7 mouse cellular contexts compared by ENCODE assay signal in the genomic region with DNA sequence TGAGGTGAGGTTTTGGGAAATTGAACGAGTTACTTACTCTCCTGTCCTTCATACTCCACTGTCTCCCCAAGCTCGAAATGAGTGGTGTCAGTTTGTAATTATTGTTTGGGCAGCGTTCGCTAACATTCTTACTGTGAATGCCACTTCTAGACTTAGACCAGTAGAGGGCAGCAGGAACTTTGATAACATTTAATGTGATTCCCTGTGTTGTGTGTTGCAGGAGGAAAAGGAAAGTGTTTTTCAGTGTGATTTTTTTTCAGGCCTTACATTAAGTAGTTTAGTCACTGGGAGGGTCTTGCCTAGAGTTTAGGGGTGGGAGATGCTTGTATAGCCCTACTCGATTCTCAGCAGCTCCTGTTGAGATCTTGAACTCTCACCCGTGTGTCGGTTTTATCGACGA. TPM values are rescaled to one million over a fixed set of nuclear protein-coding genes. Genes with fewer than 3 reads are reported as not detected.
DNase-seq lines count a peak whose midpoint lies in the region; ATAC-seq and TF ChIP-seq lines count a peak whose summit lies in the region.

No protein-coding gene starts in this region.

- no peak for ATAC-seq in Patski
- peak; percentile 58 for ATAC-seq in hindbrain, postnatal 0 days

- WGBS in hindbrain, postnatal 0 days, result 42% methylated on average over 9 of the region's 9 CpGs

- intact Hi-C loops in left cerebral cortex, postnatal 14 days (cut with DNase I), result loop anchor here (1.0 to 10.0 kb wide), 4 partner anchors 59 to 324 kb away; no protein-coding TSS in a partner anchor
- intact Hi-C loops in left cerebral cortex, postnatal 36 days (cut with DNase I), result loop anchor here (1.0 to 10.0 kb wide), 4 partner anchors 59 to 304 kb away; no protein-coding TSS in a partner anchor

- no peak overlapping the region for H3K4me2 ChIP-seq in hindbrain, postnatal 0 days (ENCODE audit: low read depth, low read length)

- H3K9ac ChIP-seq in hindbrain, postnatal 0 days (replicated peaks; ENCODE audit: low read length), result no peak overlapping the region

- no peaks in the 10 kb centered on the region for H3K9me3 ChIP-seq in hindbrain, postnatal 0 days (ENCODE audit: low read length)

- no peaks in the 10 kb centered on the region for H3K27me3 ChIP-seq in Patski
- no peaks in the 10 kb centered on the region for H3K27me3 ChIP-seq in hindbrain, postnatal 0 days (ENCODE audit: insufficient read depth, low read length)

- H3K4me3 ChIP-seq in hindbrain, postnatal 0 days (ENCODE audit: low read length), result no peak overlapping the region

- peak; percentile 44 to 58 for DNase-seq in left cerebral cortex, postnatal 14 days (ENCODE audit: low spot score in 2 of 2)
- no peak for DNase-seq in left cerebral cortex, postnatal 36 days (ENCODE audit: low spot score in 2 of 2)
- peak; percentile 19 for DNase-seq in Patski (ENCODE audit: low read depth, low spot score)
- peak; percentile 49 for DNase-seq in embryo, embryonic 11.5 days (ENCODE audit: low read depth, low spot score)
- DNase-seq in hindbrain, postnatal 0 days (ENCODE audit: low spot score), result peak; percentile 89
- peak; percentile 70 for DNase-seq in lung, postnatal 36 days
- DNase-seq in testis, postnatal 14 days (ENCODE audit: low spot score), result no peak

- no peaks in the 10 kb centered on the region for H3K36me3 ChIP-seq in hindbrain, postnatal 0 days (ENCODE audit: insufficient read depth, low read length)

- H3K4me1 ChIP-seq in hindbrain, postnatal 0 days (ENCODE audit: insufficient read depth, low read length), result no peaks in the 10 kb centered on the region

- no peak overlapping the region for H3K27ac ChIP-seq in hindbrain, postnatal 0 days

- POLR2A ChIA-PET in Patski (lab: Charles Lee), result no interaction called here

- in situ Hi-C loops in Patski (cut with MboI; ENCODE audit: low pct_unique_long_range_greater_than_20kb), result loop anchor here (5.0 kb wide), 1 partner anchor 106 kb away; no protein-coding TSS in a partner anchor

- CTCF ChIA-PET in Patski (lab: Charles Lee), result interaction anchor here (0.8 to 4.3 kb wide), 15 partner anchors 10 to 129 kb away, joined by 3 to 35 read pairs (median 4); partner anchors contain the start of genes Erp27, Hist4h4 and Pde6h

- peak; percentile 57 for TF ChIP-seq CTCF in Patski (IDR thresholded peaks at IDR 0.05)
- TF ChIP-seq CTCF in hindbrain, postnatal 0 days (IDR thresholded peaks at IDR 0.05; ENCODE audit: low read depth), result peak; percentile 92

RNA-seq across cellular contexts. Expression of gene Art4, which starts 3.5 kb away (rescaled TPM):
- under 1 TPM in 1 of 2 experiments, not detected in 1; 0.21 TPM for total RNA-seq in left cerebral cortex, postnatal 14 days (2021)
- not detected for total RNA-seq in left cerebral cortex, postnatal 36 days (2021)
- polyA plus RNA-seq in Patski (2021), result not detected
- 0.37 and 0.43 TPM in 2 replicates for total RNA-seq in hindbrain, postnatal 0 days (2014; rRNA removed)
- 0.25 and 0.34 TPM in 2 replicates for polyA plus RNA-seq in hindbrain, postnatal 0 days (2015; fragmentation: Nextera tagmentation; extraction: Ambion mirVana)

RNA-seq across cellular contexts. Expression of gene Mgp, which starts 14.6 kb away (rescaled TPM):
- 10 to 100 TPM; 44.9 to 54.4 TPM for total RNA-seq in left cerebral cortex, postnatal 14 days (2021)
- 10 to 100 TPM; 38.0 to 47.7 TPM for total RNA-seq in left cerebral cortex, postnatal 36 days (2021)
- 0.68 TPM for polyA plus RNA-seq in Patski (2021)
- total RNA-seq in hindbrain, postnatal 0 days (2014; rRNA removed), result 23.6 and 34.6 TPM in 2 replicates
- polyA plus RNA-seq in hindbrain, postnatal 0 days (2015; fragmentation: Nextera tagmentation; extraction: Ambion mirVana), result 74.4 and 81.8 TPM in 2 replicates

RNA-seq across cellular contexts. Expression of gene Smco3, which starts 25.8 kb away (rescaled TPM):
- total RNA-seq in left cerebral cortex, postnatal 14 days (2021), result 1 to 10 TPM; 2.1 to 4.2 TPM
- 1 to 10 TPM; 3.6 to 5.6 TPM for total RNA-seq in left cerebral cortex, postnatal 36 days (2021)
- polyA plus RNA-seq in Patski (2021), result 0.24 TPM
- total RNA-seq in hindbrain, postnatal 0 days (2014; rRNA removed), result 1.8 TPM in 2 replicates
- 0.56 and 1.3 TPM in 2 replicates for polyA plus RNA-seq in hindbrain, postnatal 0 days (2015; fragmentation: Nextera tagmentation; extraction: Ambion mirVana)

RNA-seq across cellular contexts. Expression of gene Wbp11, which starts 33.0 kb away (rescaled TPM):
- 100 to 1,000 TPM; 120 to 128 TPM for total RNA-seq in left cerebral cortex, postnatal 14 days (2021)
- total RNA-seq in left cerebral cortex, postnatal 36 days (2021), result 100 to 1,000 TPM; 122 to 125 TPM
- 67.7 TPM for polyA plus RNA-seq in Patski (2021)
- total RNA-seq in hindbrain, postnatal 0 days (2014; rRNA removed), result 37.1 and 39.4 TPM in 2 replicates
- polyA plus RNA-seq in hindbrain, postnatal 0 days (2015; fragmentation: Nextera tagmentation; extraction: Ambion mirVana), result 78.1 and 81.2 TPM in 2 replicates

RNA-seq across cellular contexts. Expression of gene BC049715, which starts 33.6 kb away (rescaled TPM):
- 1 to 10 TPM; 2.7 to 4.8 TPM for total RNA-seq in left cerebral cortex, postnatal 14 days (2021)
- total RNA-seq in left cerebral cortex, postnatal 36 days (2021), result 1 to 10 TPM; 3.5 to 4.7 TPM
- polyA plus RNA-seq in Patski (2021), result 1.1 TPM
- total RNA-seq in hindbrain, postnatal 0 days (2014; rRNA removed), result 0.50 and 1.2 TPM in 2 replicates
- 2.8 and 4.2 TPM in 2 replicates for polyA plus RNA-seq in hindbrain, postnatal 0 days (2015; fragmentation: Nextera tagmentation; extraction: Ambion mirVana)

Comparison
In these comparisons a context has a peak if more than half of its experiments do, and no peak if none do; other contexts are left out.
1. DNase-seq: peak in left cerebral cortex, postnatal 14 days (2 of 2), Patski (single experiment), embryo, embryonic 11.5 days (single experiment), hindbrain, postnatal 0 days (single experiment) and lung, postnatal 36 days (single experiment); none in left cerebral cortex, postnatal 36 days (0 of 2) and testis, postnatal 14 days (single experiment).